Mouse (Mus musculus) embryonic fibroblast, embryonic 13.5 days (primary cell): ENCODE results near the gene Trpm8.

Experiments
- CTCF ChIP-seq: IDR thresholded peaks from 2 replicates; pipeline ENCODE4 v1.5.1; 2011; ENCODE audit warnings: mild to moderate bottlenecking, control low read depth, low read length, moderate library complexity, borderline replicate concordance; ENCODE audit not compliant: insufficient read depth
- POLR2A ChIP-seq: IDR thresholded peaks from 2 replicates; pipeline ENCODE4 v1.6.1; 2011; ENCODE audit warnings: low read depth, mild to moderate bottlenecking, control low read depth, low read length, moderate library complexity

DNA sequence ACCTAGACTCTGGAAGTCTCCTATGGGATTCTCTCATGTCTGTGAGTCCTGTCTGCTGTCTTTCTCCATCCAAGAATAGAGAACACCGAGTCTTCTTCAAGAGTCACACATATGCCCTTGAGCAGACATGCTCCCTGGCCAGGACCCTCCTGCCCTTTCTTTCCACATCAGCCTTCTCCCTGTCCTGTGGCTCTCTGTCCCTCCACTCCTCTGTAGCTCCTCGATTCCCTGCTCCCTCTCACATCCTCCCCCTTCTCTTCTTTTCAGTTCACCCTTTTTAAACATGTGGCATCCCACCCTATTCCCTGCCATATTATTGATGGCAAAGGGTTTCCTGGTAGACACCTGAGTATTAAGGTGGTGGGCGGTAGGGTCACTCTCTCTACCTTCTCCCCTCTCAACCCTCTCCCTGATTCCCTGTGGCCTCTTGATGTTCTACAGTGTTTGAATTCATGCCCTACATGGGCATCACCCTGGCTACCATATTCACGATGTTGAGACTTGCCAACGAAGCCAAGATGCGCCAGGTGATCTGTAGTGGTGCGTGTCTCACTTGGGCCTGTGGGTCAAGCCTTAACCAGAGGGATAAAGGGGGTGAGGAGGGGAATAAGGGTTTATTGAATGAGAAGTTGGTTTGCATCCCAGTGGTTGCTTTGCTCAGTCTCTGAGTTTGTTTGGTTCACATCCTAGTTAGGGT is 45.5 kb upstream of the Trpm8 start:
- TF ChIP-seq CTCF = no peak
- no peak for TF ChIP-seq POLR2A
